Mouse (Mus musculus) neural tube, embryonic 12.5 days (tissue): Measurements from ENCODE around the gene Ankrd9. TPM values are rescaled to one million over a fixed set of nuclear protein-coding genes. Genes with fewer than 3 reads are reported as not detected.

Experiments
- ATAC-seq: fragments of 200-750 bp; cut with Nextera tagmentation; 2 replicates; pipeline ENCODE4 v1.8.0; 2017; ENCODE audit warnings: low read depth, mild to moderate bottlenecking, moderate TSS enrichment, moderate library complexity; ENCODE audit not compliant: low FRiP score
- H3K27ac ChIP-seq: fragments of 300-500 bp; sonication (generic); 2 replicates; pipeline ENCODE4 v1.5.1; 2016
- H3K27me3 ChIP-seq: fragments of 300-500 bp; sonication (generic); replicated peaks from 2 replicates; pipeline ENCODE4 v1.6.1; 2016; ENCODE audit warnings: mild to moderate bottlenecking
- H3K36me3 ChIP-seq: fragments of 300-500 bp; sonication (generic); 2 replicates; pipeline ENCODE4 v1.6.1; 2016; ENCODE audit warnings: mild to moderate bottlenecking
- H3K4me1 ChIP-seq: fragments of 300-500 bp; sonication (generic); 2 replicates; pipeline ENCODE4 v1.6.1; 2016
- H3K4me2 ChIP-seq: fragments of 300-500 bp; sonication (generic); replicated peaks from 2 replicates; pipeline ENCODE4 v1.6.1; 2016; ENCODE audit warnings: mild to moderate bottlenecking
- H3K4me3 ChIP-seq: fragments of 300-500 bp; sonication (generic); 2 replicates; pipeline ENCODE4 v1.5.1; 2016
- H3K9ac ChIP-seq: fragments of 300-500 bp; sonication (generic); 2 replicates; pipeline ENCODE4 v1.6.1; 2016; ENCODE audit warnings: mild to moderate bottlenecking
- H3K9me3 ChIP-seq: fragments of 300-500 bp; sonication (generic); 2 replicates; pipeline ENCODE4 v1.6.1; 2016; ENCODE audit warnings: mild to moderate bottlenecking
- WGBS: fragments of 180-500 bp; shearing (Covaris S2); methylation state at CpG from one replicate; pipeline ENCODE4 v1.1.7; 2016; 5-methylcytosine and 5-hydroxymethylcytosine counted together
- polyA plus RNA-seq: library from polyadenylated mRNA; unstranded; fragments of >200 nt; fragmentation: Nextera tagmentation; extraction: Ambion mirVana; gene quantifications from 2 replicates; pipeline ENCODE4 v1.2.1, GENCODE M21; 2016

Gene Ankrd9
- polyA plus RNA-seq, 1 experiment from 2014 or later = 9.5 TPM

DNA sequence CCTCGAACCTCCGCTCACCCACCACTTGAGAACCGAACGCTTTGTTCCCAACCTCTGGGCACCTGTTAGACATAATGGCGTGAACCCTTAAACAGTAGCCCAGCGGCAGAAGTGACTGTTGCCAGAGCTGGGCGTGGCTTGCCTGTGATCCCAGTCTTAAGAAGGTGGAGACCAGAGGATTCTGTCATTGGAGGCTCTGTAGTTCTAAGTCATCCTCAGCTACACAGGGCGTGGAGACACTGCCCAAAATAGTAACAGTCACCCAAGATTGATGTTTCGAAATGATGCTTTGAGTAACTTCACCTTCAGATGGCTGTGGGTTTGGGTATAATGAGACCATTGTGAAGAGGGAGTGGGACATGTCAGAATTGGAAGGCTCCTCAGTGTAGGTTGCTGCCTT lies 25.3 kb upstream of the Ankrd9 start:
- Histone ChIP-seq H3K4me3 (no peak overlapping the region), H3K36me3 (no peaks in the 10 kb centered on the region), H3K4me2 (no peak overlapping the region), H3K9ac (no peak overlapping the region), H3K27ac (no peak overlapping the region), H3K4me1 (peaks cover 17% of the 10 kb centered on the region; the same call in 1 of the 2 replicates), H3K9me3 (no peaks in the 10 kb centered on the region), H3K27me3 (no peaks in the 10 kb centered on the region)
- WGBS = 85% methylated on average over 9 of the region's 9 CpGs
- no peak for ATAC-seq

DNA sequence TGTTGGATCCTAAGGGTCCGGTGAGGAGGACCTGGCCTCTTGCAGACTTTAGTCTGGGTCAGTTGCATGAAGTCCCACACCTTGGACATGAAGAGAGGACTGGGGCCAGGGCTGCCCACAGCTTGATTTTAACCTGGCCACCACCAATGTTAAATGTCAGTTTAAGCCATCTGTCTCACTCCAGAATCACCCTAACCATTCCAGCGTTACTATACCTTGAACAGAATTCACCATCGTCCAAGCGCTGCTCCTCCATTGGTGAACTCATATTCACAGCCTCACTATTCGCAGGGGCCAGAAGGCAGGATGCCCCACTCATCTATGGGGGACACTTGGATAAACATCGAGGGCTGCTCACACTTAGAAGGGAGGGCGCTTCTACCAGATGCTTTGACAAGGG lies 22.1 kb upstream of the Ankrd9 start:
- ATAC-seq = no peak
- 0 out of 2 replicates have a peak, but pooled peaks cover 3% of the 10 kb centered on the region for H3K9me3 ChIP-seq
- H3K4me1 ChIP-seq = no peaks in the 10 kb centered on the region
- H3K4me3 ChIP-seq = no peak overlapping the region
- no peak overlapping the region for H3K27ac ChIP-seq
- no peak overlapping the region for H3K4me2 ChIP-seq
- 90% methylated on average over 7 of the region's 7 CpGs for WGBS
- H3K36me3 ChIP-seq = no peaks in the 10 kb centered on the region
- no peaks in the 10 kb centered on the region for H3K27me3 ChIP-seq
- H3K9ac ChIP-seq = no peak overlapping the region

DNA sequence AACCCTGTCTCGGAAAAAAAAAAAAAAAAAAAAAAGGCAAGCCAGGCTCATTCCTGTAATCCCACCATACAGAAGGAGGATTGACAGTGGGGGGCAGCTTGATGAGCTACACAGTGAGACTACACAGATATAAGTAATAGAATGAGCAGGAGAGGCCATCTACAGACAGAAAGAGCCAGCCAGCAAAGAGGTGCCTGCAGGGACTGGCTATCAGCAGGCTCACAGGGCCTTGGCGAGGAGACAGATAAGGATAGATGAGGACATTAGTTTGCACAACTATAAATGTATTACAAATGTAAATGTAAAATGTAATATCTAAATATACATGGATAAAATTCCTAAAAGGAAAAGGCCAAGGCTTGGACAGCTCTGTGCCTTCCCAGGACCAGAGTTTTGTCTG lies 21.0 kb upstream of the Ankrd9 start:
- Histone ChIP-seq H3K9me3 (0 out of 2 replicates have a peak, but pooled peaks cover 3% of the 10 kb centered on the region), H3K36me3 (no peaks in the 10 kb centered on the region), H3K4me2 (no peak overlapping the region), H3K4me3 (no peak overlapping the region), H3K27ac (no peak overlapping the region), H3K27me3 (no peaks in the 10 kb centered on the region), H3K9ac (no peak overlapping the region), H3K4me1 (no peaks in the 10 kb centered on the region)
- 68% methylated on average over 2 of the region's 2 CpGs for WGBS
- ATAC-seq = no peak

DNA sequence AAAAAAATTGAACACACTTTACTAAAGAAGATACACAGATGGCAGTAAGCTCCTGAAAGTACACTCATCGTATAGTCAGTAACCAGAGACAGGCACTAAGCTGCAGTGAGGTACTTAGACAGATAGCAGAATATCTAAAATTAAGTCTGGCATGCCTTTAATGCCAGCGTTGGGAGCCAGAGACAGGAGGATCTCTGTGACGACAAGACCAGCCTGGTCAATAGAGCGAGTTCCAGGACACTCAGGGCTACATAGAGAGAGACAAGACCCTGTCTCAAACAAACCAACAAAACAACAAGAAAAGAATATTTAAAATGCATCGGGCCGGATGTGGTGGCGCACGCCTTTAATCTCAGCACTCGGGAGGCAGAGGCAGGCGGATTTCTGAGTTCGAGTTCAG lies 19.3 kb upstream of the Ankrd9 start:
- H3K4me2 ChIP-seq = no peak overlapping the region
- WGBS = 97% methylated on average over 11 of the region's 11 CpGs
- no peak overlapping the region for H3K4me3 ChIP-seq
- H3K9me3 ChIP-seq = 0 out of 2 replicates have a peak, but pooled peaks cover 3% of the 10 kb centered on the region
- ATAC-seq = no peak
- no peak overlapping the region for H3K27ac ChIP-seq
- no peak overlapping the region for H3K9ac ChIP-seq
- no peaks in the 10 kb centered on the region for H3K27me3 ChIP-seq
- no peaks in the 10 kb centered on the region for H3K4me1 ChIP-seq
- H3K36me3 ChIP-seq = no peaks in the 10 kb centered on the region

DNA sequence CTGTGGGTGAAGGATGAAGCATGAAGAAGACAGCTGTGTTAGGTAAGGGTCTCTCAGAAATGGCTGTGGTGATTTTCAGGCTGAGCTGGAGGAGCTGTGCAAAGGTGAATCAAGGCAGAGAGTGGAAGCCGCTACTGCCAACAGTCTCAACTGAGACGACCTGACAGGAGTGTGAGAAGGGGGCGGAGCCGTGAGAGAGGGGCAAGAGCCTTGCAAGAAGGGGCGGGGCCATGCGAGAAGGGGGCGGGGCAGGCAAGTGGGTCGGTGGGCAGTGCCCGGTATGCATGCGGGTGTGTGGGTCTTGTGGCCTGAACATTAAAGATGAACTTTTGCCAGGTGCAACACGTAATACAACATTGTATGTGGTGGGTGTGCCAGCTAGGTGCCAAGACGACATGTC lies 15.8 kb upstream of the Ankrd9 start:
- 39% methylated on average over 12 of the region's 12 CpGs for WGBS
- ATAC-seq = no peak
- peaks cover 7% of the 10 kb centered on the region; the same call in 1 of the 2 replicates for H3K4me1 ChIP-seq
- H3K9ac ChIP-seq = no peak overlapping the region
- H3K36me3 ChIP-seq = no peaks in the 10 kb centered on the region
- no peak overlapping the region for H3K27ac ChIP-seq
- no peak overlapping the region for H3K4me3 ChIP-seq
- no peaks in the 10 kb centered on the region for H3K27me3 ChIP-seq
- H3K9me3 ChIP-seq = 0 out of 2 replicates have a peak, but pooled peaks cover 3% of the 10 kb centered on the region
- H3K4me2 ChIP-seq = no peak overlapping the region

DNA sequence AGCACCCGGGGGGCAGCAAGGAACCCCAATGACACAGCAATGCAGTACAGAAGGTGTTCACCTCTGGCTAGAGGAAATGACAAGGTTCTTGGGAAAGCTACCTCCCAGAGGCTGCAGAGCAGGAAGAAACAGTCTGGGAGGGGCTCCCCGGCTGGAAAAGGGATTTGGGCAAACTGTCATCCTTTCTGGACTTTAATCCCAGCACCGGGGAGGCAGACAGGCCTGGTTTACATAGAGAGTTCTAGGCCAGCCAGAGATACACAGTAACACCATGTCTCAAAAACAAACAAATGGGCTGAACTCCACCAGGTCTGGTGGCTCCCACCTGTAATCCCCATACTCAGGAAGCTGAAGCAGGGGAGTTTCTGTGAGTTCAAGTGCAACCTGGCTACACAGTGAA lies 14.4 kb upstream of the Ankrd9 start:
- Histone ChIP-seq H3K9ac (no peak overlapping the region), H3K4me1 (peaks cover 7% of the 10 kb centered on the region; the same call in 1 of the 2 replicates), H3K27ac (no peak overlapping the region), H3K9me3 (no peaks in the 10 kb centered on the region), H3K4me2 (no peak overlapping the region), H3K4me3 (no peak overlapping the region), H3K27me3 (no peaks in the 10 kb centered on the region), H3K36me3 (no peaks in the 10 kb centered on the region)
- ATAC-seq = no peak
- WGBS = 91% methylated on average over 3 of the region's 3 CpGs

DNA sequence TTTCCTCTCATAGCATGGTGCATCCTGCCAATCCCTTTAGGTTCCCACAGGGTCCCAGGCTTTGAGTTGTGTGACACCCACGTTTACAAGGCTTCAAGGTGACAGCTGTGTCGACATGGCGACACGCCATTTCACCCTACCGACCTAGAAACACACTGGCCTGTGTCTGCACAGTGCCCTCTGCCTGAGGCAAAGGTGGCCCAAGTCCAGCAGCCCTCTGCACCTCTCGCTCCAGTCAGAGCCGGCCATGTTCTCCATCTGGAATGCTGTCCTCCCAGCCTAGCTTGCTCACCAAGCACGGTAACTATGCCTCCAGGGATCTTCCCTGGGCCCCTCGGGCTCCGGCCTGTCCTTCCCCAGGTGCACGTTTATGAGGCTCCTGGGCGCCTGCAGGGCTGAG lies 13.9 kb upstream of the Ankrd9 start:
- Histone ChIP-seq H3K27me3 (no peaks in the 10 kb centered on the region), H3K4me2 (peak overlapping the region; percentile 65), H3K36me3 (no peaks in the 10 kb centered on the region), H3K9ac (no peak overlapping the region), H3K27ac (no peak overlapping the region), H3K9me3 (no peaks in the 10 kb centered on the region), H3K4me1 (peaks cover 7% of the 10 kb centered on the region; the same call in 1 of the 2 replicates), H3K4me3 (peak overlapping the region; percentile 46)
- ATAC-seq = no peak
- WGBS = 83% methylated on average over 12 of the region's 12 CpGs

DNA sequence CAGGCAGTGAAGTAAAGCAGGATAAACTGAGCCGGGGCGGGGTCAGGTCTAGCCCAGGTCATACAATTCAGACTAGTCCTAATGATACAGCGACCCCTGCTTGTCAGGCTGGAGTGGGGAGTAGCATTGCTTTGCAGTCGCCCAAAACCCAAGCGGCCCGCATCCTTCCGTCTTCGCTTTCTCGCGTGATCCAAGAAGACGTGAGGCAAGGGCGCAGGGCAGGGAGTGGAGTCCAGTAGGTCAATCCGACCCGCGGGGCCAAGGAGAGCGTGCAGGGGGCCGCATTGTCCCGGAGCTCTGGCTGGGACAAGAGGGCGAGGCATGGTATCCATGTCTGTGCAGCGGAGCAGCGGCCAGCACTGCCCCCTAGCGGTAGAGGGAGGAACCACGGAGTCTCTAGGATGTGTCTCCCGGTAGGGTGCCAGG lies 13.3 kb upstream of the Ankrd9 start:
- Histone ChIP-seq H3K4me3 (peak overlapping the region; percentile 46), H3K4me1 (peaks cover 7% of the 10 kb centered on the region; the same call in 1 of the 2 replicates), H3K27me3 (no peaks in the 10 kb centered on the region), H3K27ac (no peak overlapping the region), H3K9me3 (no peaks in the 10 kb centered on the region), H3K9ac (peak overlapping the region; percentile 54), H3K4me2 (peak overlapping the region; percentile 65), H3K36me3 (no peaks in the 10 kb centered on the region)
- peak; percentile 82 for ATAC-seq
- WGBS = under 1% methylated on average over 24 of the region's 24 CpGs

DNA sequence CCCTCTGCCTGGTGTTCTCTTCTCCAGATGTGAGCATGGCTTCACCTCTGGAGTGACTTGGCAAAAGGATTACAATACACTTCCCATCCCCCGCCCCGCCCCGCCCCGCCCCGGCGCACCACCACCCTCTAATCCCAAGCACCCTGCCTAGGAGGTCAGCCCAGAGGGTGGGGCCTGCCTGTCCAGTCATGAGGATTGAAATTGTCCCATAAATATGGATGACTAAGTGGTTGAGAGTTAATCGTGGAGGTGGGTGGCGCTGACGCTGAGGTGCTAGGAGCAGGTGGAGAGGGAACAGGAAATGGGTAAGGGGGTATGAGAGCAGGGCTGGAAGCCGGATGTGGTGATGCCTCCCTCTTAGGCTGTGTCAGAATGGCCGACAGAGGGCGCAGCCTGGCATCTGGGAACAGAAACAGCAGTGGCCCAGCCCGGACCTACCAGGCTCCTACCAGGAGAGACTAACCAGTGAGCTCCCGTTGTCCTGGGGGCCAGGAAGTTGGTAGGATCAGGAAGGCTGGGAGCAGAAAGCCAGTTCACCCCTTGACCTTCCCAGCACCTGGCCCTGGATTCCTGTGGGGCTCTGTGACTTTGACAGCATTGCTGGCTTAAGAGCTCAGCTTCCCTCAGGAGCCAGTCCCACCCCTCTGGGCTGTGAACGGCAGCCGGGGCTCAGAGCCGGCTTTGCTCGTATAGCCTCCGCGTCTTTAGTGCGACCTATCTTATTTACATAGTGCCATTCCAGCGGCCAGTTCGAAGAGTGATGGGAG lies 12.7 kb upstream of the Ankrd9 start:
- H3K4me1 ChIP-seq = peaks cover 7% of the 10 kb centered on the region; the same call in 1 of the 2 replicates
- H3K27me3 ChIP-seq = no peaks in the 10 kb centered on the region
- whole genome bisulfite sequencing = 6% methylated on average over 23 of the region's 23 CpGs
- H3K9ac ChIP-seq = peak overlapping the region; percentile 54
- no peaks in the 10 kb centered on the region for H3K9me3 ChIP-seq
- no peak overlapping the region for H3K27ac ChIP-seq
- H3K4me3 ChIP-seq = peak overlapping the region; percentile 46
- H3K4me2 ChIP-seq = peak overlapping the region; percentile 65
- H3K36me3 ChIP-seq = no peaks in the 10 kb centered on the region
- peak; percentile 90 for ATAC-seq

DNA sequence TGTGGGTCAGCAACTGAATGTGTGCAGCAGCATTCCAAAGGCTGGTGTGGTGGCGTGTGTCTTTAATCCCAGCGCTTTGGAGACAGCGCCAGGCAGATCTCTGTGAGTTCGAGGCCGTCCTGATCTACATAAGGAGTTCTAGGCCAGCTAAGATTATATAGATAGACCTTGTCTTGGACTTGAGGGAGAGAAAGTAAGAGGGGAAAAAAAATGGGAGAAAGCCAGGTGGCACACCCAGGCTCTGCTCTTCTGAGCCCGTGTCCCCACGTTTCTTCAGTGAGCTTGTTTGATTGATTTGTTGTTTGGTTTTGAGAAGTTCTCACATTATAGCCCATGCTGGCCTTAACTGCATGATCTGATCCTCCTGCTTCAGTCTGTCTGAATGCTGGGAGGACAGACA lies 11.7 kb upstream of the Ankrd9 start:
- no peak for ATAC-seq
- H3K27ac ChIP-seq = no peak overlapping the region
- H3K4me1 ChIP-seq = peaks cover 7% of the 10 kb centered on the region; the same call in 1 of the 2 replicates
- no peak overlapping the region for H3K4me3 ChIP-seq
- H3K9me3 ChIP-seq = no peaks in the 10 kb centered on the region
- no peaks in the 10 kb centered on the region for H3K36me3 ChIP-seq
- WGBS = 95% methylated on average over 7 of the region's 7 CpGs
- no peak overlapping the region for H3K9ac ChIP-seq
- H3K27me3 ChIP-seq = no peaks in the 10 kb centered on the region
- H3K4me2 ChIP-seq = no peak overlapping the region

DNA sequence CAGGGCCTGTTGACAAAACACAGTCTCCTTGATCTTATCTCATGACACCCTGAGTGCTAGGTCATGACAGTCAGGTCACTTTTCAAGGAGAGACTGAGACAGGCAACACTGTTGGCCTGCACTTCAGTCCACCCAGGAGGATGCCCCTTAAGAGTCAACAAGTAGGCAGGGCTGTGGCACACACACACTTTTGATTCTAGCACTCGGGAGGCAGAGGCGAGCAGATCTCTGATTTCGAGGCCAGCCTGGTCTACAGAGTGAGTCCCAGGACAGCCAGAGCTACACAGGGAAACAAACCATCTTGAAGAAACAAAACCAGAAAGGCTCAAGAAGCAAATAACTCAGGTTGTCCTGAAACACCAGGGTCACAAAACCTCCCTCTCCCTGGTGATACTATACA lies 10.6 kb upstream of the Ankrd9 start:
- Histone ChIP-seq H3K27ac (no peak overlapping the region), H3K4me3 (no peak overlapping the region), H3K4me2 (no peak overlapping the region), H3K9ac (no peak overlapping the region), H3K9me3 (no peaks in the 10 kb centered on the region), H3K4me1 (peaks cover 7% of the 10 kb centered on the region; the same call in 1 of the 2 replicates), H3K27me3 (no peaks in the 10 kb centered on the region), H3K36me3 (no peaks in the 10 kb centered on the region)
- ATAC-seq = no peak
- WGBS = 87% methylated on average over 3 of the region's 3 CpGs

DNA sequence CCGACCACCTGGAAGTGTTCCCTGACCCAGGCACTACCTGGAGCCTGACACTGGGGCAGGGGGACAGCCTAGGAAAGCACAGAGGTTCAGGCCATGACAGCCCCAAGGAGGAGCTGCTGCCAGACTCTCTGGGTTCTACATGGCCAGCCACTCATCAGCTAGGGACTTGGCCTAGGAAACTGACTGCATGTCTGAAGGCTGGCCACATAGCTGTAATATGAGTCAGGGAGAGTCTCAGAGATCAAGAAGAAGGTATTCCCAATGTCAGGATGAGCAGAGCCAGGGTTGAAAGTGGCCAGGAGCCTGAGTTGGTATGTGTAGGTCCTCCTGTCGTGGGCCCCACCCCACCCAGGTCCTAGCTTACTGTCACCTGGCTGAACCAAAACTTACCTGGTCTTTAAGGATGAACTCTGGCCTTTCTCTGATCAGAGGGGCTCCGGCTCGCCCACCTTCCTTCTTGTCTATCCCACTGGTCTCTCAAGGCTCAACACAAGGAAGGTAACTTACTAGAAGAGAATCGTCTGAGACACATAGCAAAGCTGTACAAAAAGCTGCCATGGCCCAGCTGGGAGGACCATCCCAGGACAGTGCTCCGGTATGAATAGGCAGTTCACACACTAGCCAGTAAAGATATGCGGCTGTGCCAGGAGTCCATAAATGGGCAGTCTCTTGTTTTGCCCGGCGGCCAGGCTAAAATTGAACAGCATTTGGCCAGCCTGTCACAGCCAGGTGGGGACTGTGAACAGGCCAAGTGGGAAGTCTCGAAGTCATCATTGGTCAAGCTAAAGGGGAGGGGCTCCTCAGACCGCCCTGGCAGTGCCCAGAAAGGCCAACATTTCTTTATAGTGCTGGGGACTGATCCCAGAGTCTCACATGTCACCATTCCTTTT lies 7.9 kb upstream of the Ankrd9 start:
- Histone ChIP-seq H3K27me3 (no peaks in the 10 kb centered on the region), H3K4me1 (peaks cover 6% of the 10 kb centered on the region; the same call in 1 of the 2 replicates), H3K4me3 (no peak overlapping the region), H3K36me3 (no peaks in the 10 kb centered on the region), H3K27ac (no peak overlapping the region), H3K4me2 (no peak overlapping the region), H3K9me3 (no peaks in the 10 kb centered on the region), H3K9ac (no peak overlapping the region)
- WGBS = 83% methylated on average over 11 of the region's 11 CpGs
- no peak for ATAC-seq
